ENCODE assay signal across 30 mouse cellular contexts in the genomic region with DNA sequence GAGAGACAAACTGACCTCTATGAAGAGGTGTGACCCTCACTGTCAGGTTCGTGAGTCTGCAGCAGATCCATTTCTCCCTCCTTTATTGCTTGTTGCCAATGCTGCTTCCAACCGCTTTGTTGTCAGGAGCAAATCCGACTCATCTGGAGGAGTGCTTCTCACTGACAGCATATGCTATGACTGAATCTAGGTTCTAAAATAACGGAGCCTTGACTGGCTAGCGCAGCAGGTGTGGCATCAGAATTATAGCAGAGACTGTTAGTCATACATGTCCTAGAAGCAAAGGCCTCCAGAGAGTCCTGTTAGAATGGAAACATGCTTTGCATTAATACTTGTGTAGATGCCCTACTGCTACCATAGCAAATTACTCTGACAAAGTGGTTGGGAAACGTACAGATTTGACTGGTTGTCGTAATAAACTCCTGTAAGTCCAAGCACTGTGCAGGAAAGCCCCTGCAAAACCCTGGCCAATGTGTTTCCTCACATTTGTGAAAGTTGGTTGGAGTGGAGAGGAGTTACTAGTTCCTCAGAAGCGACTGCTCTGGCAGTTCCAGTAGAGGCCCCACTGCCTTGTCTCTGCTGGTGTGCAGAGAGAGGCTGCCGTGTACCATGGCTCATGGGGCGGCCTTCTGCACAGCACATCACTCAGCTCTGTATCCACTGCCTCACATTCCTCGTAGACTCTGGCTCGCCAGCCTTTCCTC. TPM values are rescaled to one million over a fixed set of nuclear protein-coding genes. Genes with fewer than 3 reads are reported as not detected.
DNase-seq lines count a peak whose midpoint lies in the region; ATAC-seq lines count a peak whose summit lies in the region.
"Had no signal": no experiment of that assay in that cellular context is flagged by ENCODE, and none has a peak within 500 bp of the region (broad histone marks: within the 10 kb centered on the region; RNA-seq: fewer than 3 reads in every experiment).

No protein-coding gene starts in this region.

- no peak overlapping the region for H3K9ac ChIP-seq in intestine, embryonic 16.5 days (ENCODE audit: low read depth, low read length)
- H3K9ac ChIP-seq: embryonic facial prominence, embryonic 13.5 days; forebrain, embryonic 12.5 days; forebrain, embryonic 15.5 days; heart, embryonic 12.5 days; heart, embryonic 15.5 days; hindbrain, embryonic 14.5 days had no signal

- H3K36me3 ChIP-seq in intestine, embryonic 16.5 days (ENCODE audit: control insufficient read depth, insufficient read depth, low read length) = peaks cover 14% of the 10 kb centered on the region

- DNase-seq in heart, adult 11 months = peak; percentile 77
- DNase-seq in heart, postnatal 25 days (ENCODE audit: low spot score) = no peak
- DNase-seq in brain, adult 2 months (ENCODE audit: low read depth, low spot score) = peak; percentile 53
- no peak for DNase-seq in gastrocnemius, postnatal 10 days
- DNase-seq: adrenal gland, postnatal 10 days; adrenal gland, postnatal 36 days; B cell, adult 2 months; cerebellum, adult 11 months; cerebellum, adult 2 months; cerebellum, adult 9-11 months; cerebellum, postnatal 25 days; embryo, embryonic 11 days; gastrocnemius, postnatal 36 days; heart, adult 18-20 months; heart, postnatal 10 days; heart, postnatal 4 days; kidney, adult 11 months had no signal

- no peaks in the 10 kb centered on the region for H3K9me3 ChIP-seq in intestine, embryonic 16.5 days (ENCODE audit: control insufficient read depth, low read length)
- H3K9me3 ChIP-seq: embryonic facial prominence, embryonic 10.5 days; embryonic facial prominence, embryonic 13.5 days; forebrain, embryonic 12.5 days; forebrain, embryonic 15.5 days; G1E; heart, embryonic 12.5 days; heart, embryonic 15.5 days had no signal

- H3K4me1 ChIP-seq in intestine, embryonic 16.5 days (ENCODE audit: control insufficient read depth, insufficient read depth, low read length) = 0 out of 2 replicates have a peak, but pooled peaks cover 2% of the 10 kb centered on the region

- ATAC-seq in granulocyte monocyte progenitor cell, adult 5-6 weeks (replicated peaks; ENCODE audit: poor library complexity, severe bottlenecking) = peak; percentile 67
- ATAC-seq in intestine, embryonic 16.5 days = no peak
- ATAC-seq: forebrain, embryonic 15.5 days; Patski had no signal

- no peak overlapping the region for H3K4me3 ChIP-seq in intestine, embryonic 16.5 days (ENCODE audit: low read length)
- H3K4me3 ChIP-seq: embryonic facial prominence, embryonic 10.5 days; embryonic facial prominence, embryonic 13.5 days; erythroblast, embryonic 14.5 days; forebrain, embryonic 12.5 days; forebrain, embryonic 15.5 days; heart, embryonic 12.5 days; heart, embryonic 15.5 days had no signal

- 93% methylated on average over 12 of the region's 12 CpGs for WGBS in intestine, embryonic 16.5 days

- no peak overlapping the region for H3K4me2 ChIP-seq in intestine, embryonic 16.5 days (ENCODE audit: low read depth, low read length)
- H3K4me2 ChIP-seq: embryonic facial prominence, embryonic 13.5 days; forebrain, embryonic 12.5 days; forebrain, embryonic 15.5 days; heart, embryonic 12.5 days; heart, embryonic 15.5 days; hindbrain, embryonic 14.5 days had no signal

- intact Hi-C loops in heart, postnatal 25 days (cut with DNase I) = no loop called here

- no peak overlapping the region for H3K27ac ChIP-seq in intestine, embryonic 16.5 days (ENCODE audit: low read length)
- H3K27ac ChIP-seq: embryonic facial prominence, embryonic 10.5 days; embryonic facial prominence, embryonic 13.5 days; forebrain, embryonic 12.5 days; forebrain, embryonic 15.5 days; heart, embryonic 15.5 days; hindbrain, embryonic 14.5 days had no signal

- no peaks in the 10 kb centered on the region for H3K27me3 ChIP-seq in intestine, embryonic 16.5 days (replicated peaks; ENCODE audit: control insufficient read depth, insufficient read depth, low read length)
- H3K27me3 ChIP-seq: CH12.LX; embryonic facial prominence, embryonic 13.5 days; forebrain, embryonic 12.5 days; forebrain, embryonic 15.5 days; heart, embryonic 12.5 days; heart, embryonic 15.5 days; Patski had no signal

RNA-seq across cellular contexts. Expression of gene Zfp128, which starts 5.7 kb away (rescaled TPM):
- 1 to 10 TPM; 3.2 to 4.0 TPM for total RNA-seq in heart, postnatal 25 days (2021)
- total RNA-seq in granulocyte monocyte progenitor cell, adult 5-6 weeks (2014; fragmentation: Nextera tagmentation) = 3.4 and 3.6 TPM in 2 replicates
- 2.5 and 3.1 TPM in 2 replicates for total RNA-seq in granulocyte monocyte progenitor cell, adult 5-6 weeks (2017)
- 1 to 10 TPM; 2.1 to 3.0 TPM for total RNA-seq in gastrocnemius, postnatal 10 days (2021)
- 2.2 and 2.9 TPM in 2 replicates for polyA plus RNA-seq in intestine, embryonic 16.5 days (2015; fragmentation: Nextera tagmentation; extraction: Ambion mirVana)

RNA-seq across cellular contexts. Expression of gene Zscan22, which starts 10.9 kb away (rescaled TPM):
- 1 to 10 TPM; 5.2 to 6.2 TPM for total RNA-seq in heart, postnatal 25 days (2021)
- total RNA-seq in granulocyte monocyte progenitor cell, adult 5-6 weeks (2014; fragmentation: Nextera tagmentation) = 26.6 and 32.4 TPM in 2 replicates
- 4.8 and 8.1 TPM in 2 replicates for total RNA-seq in granulocyte monocyte progenitor cell, adult 5-6 weeks (2017)
- total RNA-seq in gastrocnemius, postnatal 10 days (2021) = 1 to 10 TPM; 2.9 to 4.5 TPM
- 13.3 and 13.5 TPM in 2 replicates for polyA plus RNA-seq in intestine, embryonic 16.5 days (2015; fragmentation: Nextera tagmentation; extraction: Ambion mirVana)

RNA-seq across cellular contexts. Expression of gene Rps5, which starts 35.4 kb away (rescaled TPM):
- total RNA-seq in heart, postnatal 25 days (2021) = 100 to 1,000 TPM; 507 to 542 TPM
- 2,621 and 2,837 TPM in 2 replicates for total RNA-seq in granulocyte monocyte progenitor cell, adult 5-6 weeks (2014; fragmentation: Nextera tagmentation)
- total RNA-seq in granulocyte monocyte progenitor cell, adult 5-6 weeks (2017) = 1,142 and 1,421 TPM in 2 replicates
- 100 to 1,000 TPM; 858 to 886 TPM for total RNA-seq in gastrocnemius, postnatal 10 days (2021)
- polyA plus RNA-seq in intestine, embryonic 16.5 days (2015; fragmentation: Nextera tagmentation; extraction: Ambion mirVana) = 904 and 1,023 TPM in 2 replicates

RNA-seq across cellular contexts. Expression of gene Rnf225, which starts 40.5 kb away (rescaled TPM):
- under 1 TPM; 0.21 to 0.22 TPM for total RNA-seq in heart, postnatal 25 days (2021)
- total RNA-seq in granulocyte monocyte progenitor cell, adult 5-6 weeks (2014; fragmentation: Nextera tagmentation) = 0.92 and 0.95 TPM in 2 replicates
- total RNA-seq in granulocyte monocyte progenitor cell, adult 5-6 weeks (2017) = 0.26 and 0.88 TPM in 2 replicates
- under 1 TPM; 0.26 to 0.34 TPM for total RNA-seq in gastrocnemius, postnatal 10 days (2021)
- polyA plus RNA-seq in intestine, embryonic 16.5 days (2015; fragmentation: Nextera tagmentation; extraction: Ambion mirVana) = 0.18 and 0.27 TPM in 2 replicates

RNA-seq across cellular contexts. Expression of gene Zfp110, which starts 52.2 kb away (rescaled TPM):
- total RNA-seq in heart, postnatal 25 days (2021) = 10 to 100 TPM; 14.1 to 16.3 TPM
- 28.1 and 34.8 TPM in 2 replicates for total RNA-seq in granulocyte monocyte progenitor cell, adult 5-6 weeks (2014; fragmentation: Nextera tagmentation)
- total RNA-seq in granulocyte monocyte progenitor cell, adult 5-6 weeks (2017) = 38.2 and 45.9 TPM in 2 replicates
- total RNA-seq in gastrocnemius, postnatal 10 days (2021) = 10 to 100 TPM in 1 of 2 experiments, 1 to 10 TPM in 1; 9.8 to 13.4 TPM
- polyA plus RNA-seq in intestine, embryonic 16.5 days (2015; fragmentation: Nextera tagmentation; extraction: Ambion mirVana) = 27.1 and 27.7 TPM in 2 replicates

Comparison
In these comparisons a context has a peak if more than half of its experiments do, and no peak if none do; other contexts are left out.
1. DNase-seq: peak in heart, adult 11 months (single experiment) and brain, adult 2 months (single experiment); none in heart, postnatal 25 days (single experiment) and gastrocnemius, postnatal 10 days (single experiment).